Mouse (Mus musculus) B cell, adult 67 days (primary cell): ENCODE results near the gene Sbp. TPM values are rescaled to one million over a fixed set of nuclear protein-coding genes. Genes with fewer than 3 reads are reported as not detected.

Source experiments
- total RNA-seq, 2 experiments: library from RNA; stranded (reverse); gene quantifications; 4 replicates each; pipeline ENCODE4 v1.2.4; 2023

Gene Sbp
- not detected for total RNA-seq

GRCm38 (mm10) chr17:23941372-23941771, at the start of gene Sbp:
TSS of gene Sbp (plus strand) at chr17:23941672.

GRCm38 (mm10) chr17:23917158-23917557, 24.3 kb upstream of the Sbp start, which contains the start of gene Dcpp3:
TSS of gene Dcpp3 (plus strand) at chr17:23917458.

GRCm38 (mm10) chr17:23955174-23955573, 13.7 kb downstream of the Sbp start, which contains the start of gene Sbpl:
TSS of gene Sbpl (minus strand) at chr17:23955274.

GRCm38 (mm10) chr17:23980297-23980909, 38.9 kb downstream of the Sbp start, which contains the start of gene Prss30:
TSS of gene Prss30 (minus strand) at chr17:23980566.

Other genes with a start within 250 kb of the Sbp start
- gene 1520401A03Rik, start 218.9 kb upstream of the Sbp start, total RNA-seq = not detected
- 10 to 100 TPM; 32.9 to 38.9 TPM for gene Pkmyt1, start 215.3 kb upstream of the Sbp start, total RNA-seq
- gene Paqr4, start 200.8 kb upstream of the Sbp start, total RNA-seq = 1 to 10 TPM in 1 of 2 experiments, under 1 TPM in 1; 0.20 to 1.0 TPM
- gene Kremen2, start 195.8 kb upstream of the Sbp start, total RNA-seq = not detected
- 10 to 100 TPM; 24.9 to 32.8 TPM for gene Flywch1, start 170.1 kb upstream of the Sbp start, total RNA-seq
- gene Flywch2, start 155.6 kb upstream of the Sbp start, total RNA-seq = not detected
- 1,000 to 10,000 TPM; 1,310 to 1,340 TPM for gene Srrm2, start 151.1 kb upstream of the Sbp start, total RNA-seq
- 100 to 1,000 TPM; 164 to 171 TPM for gene Elob, start 112.5 kb upstream of the Sbp start, total RNA-seq
- not detected for gene Prss33, start 105.6 kb upstream of the Sbp start, total RNA-seq
- not detected for gene Prss32, start 97.8 kb upstream of the Sbp start, total RNA-seq
- gene Prss41, start 97.5 kb upstream of the Sbp start, total RNA-seq = under 1 TPM in 1 of 2 experiments, not detected in 1; 0.41 TPM
- gene Prss21, start 73.6 kb upstream of the Sbp start, total RNA-seq = not detected
- not detected for gene Dcpp1, start 60.8 kb upstream of the Sbp start, total RNA-seq
- gene Dcpp2, start 60.8 kb upstream of the Sbp start, total RNA-seq = not detected
- not detected for gene Dcpp3, start 24.2 kb upstream of the Sbp start, total RNA-seq
- gene Sbpl, start 13.6 kb downstream of the Sbp start, total RNA-seq = not detected
- gene Prss30, start 38.9 kb downstream of the Sbp start, total RNA-seq = not detected
- gene Prss22, start 56.4 kb downstream of the Sbp start, total RNA-seq = not detected
- not detected for gene Prss27, start 96.5 kb downstream of the Sbp start, total RNA-seq
- gene Kctd5, start 131.8 kb downstream of the Sbp start, total RNA-seq = 10 to 100 TPM; 34.4 to 38.7 TPM
- 10 to 100 TPM; 67.8 to 80.7 TPM for gene Pdpk1, start 209.3 kb downstream of the Sbp start, total RNA-seq
- gene Amdhd2, start 222.1 kb downstream of the Sbp start, total RNA-seq = 10 to 100 TPM; 34.6 to 44.6 TPM
- gene Atp6v0c, start 228.0 kb downstream of the Sbp start, total RNA-seq = 100 to 1,000 TPM; 187 to 216 TPM